Mouse (Mus musculus) embryo, embryonic 10.5 days (tissue): ENCODE results near the gene Smad6.
A peak's percentile ranks its signal among the peaks of the same experiment; 100 is the strongest.

ENCODE experiments used
- DNase-seq: peaks from one replicate; pipeline ENCODE4 v3.0.0-alpha.2; 2015; ENCODE audit warnings: low spot score

Smad6 gene

DNA sequence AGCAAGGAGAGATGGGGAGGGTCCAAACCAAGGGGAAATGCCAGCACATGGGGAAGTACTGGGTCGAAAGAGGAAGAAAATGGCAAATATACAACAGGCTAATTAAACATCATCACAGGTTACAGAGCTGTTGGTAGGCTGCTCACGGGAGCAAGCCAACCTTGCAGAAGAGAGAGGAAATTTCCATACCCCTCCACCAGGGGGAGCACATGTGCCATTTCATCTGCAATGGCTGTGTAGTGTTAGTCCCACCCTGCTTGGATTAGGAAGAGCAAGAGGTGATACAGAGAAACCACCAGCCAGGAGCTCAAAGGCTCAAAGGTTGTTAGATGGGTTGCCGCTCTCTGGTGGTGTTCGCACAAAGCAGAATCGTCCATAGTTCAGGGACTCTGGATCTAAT lies 105.9 kb downstream of the Smad6 start:
- DNase-seq = peak; percentile 75

GRCm38 (mm10) chr9:63914944-63915343 lies 106.9 kb downstream of the Smad6 start:
- DNase-seq = no peak

GRCm38 (mm10) chr9:63912051-63912450 lies 109.8 kb downstream of the Smad6 start:
- DNase-seq = no peak

DNA sequence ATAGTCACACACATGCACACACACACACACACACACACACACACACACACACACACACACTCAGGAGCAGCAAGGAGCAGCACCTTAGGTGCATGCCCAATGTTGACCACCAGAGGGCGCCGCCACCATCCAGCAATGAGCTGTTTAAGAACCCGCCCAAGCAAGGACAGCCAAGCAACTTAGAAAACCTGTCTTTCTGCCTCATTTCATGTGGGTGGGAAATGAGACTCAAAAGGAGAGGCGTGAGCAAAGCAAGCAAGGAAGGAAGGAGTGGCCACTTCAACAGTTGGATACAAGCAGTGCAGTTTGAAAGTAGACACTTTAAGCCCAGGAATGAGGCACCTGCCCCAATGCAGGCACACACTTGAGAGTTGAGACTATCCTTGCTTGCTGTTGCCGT lies 112.2 kb downstream of the Smad6 start:
- peak; percentile 86 for DNase-seq

DNA sequence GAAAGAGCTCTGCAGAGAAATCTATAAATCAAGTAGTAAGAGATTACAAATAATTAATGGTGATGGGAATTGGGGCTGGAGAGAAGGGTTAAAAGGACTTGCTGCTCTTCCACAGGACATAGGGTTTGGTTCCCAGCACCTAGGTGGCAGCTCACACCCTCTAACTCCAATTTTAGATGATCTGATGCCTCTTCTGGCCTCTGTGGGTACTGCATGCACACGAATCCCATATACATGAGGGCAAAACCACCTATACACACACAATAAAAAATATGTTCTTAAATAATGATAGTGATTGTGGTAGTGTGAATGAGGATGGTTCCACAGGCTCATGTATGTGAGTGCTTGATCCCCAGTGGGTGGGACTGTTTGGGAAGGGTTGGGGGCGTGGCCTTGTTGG lies 117.3 kb downstream of the Smad6 start:
- DNase-seq = no peak
